Mouse (Mus musculus) Muller cell, postnatal 12 days (primary cell): ENCODE measurements at regions not wholly inside any gene's neighbourhood (a gene's known extent, or its start where the extent isn't known, plus 50 kb on each side); places are given as distances from the start of the nearest gene placed in this dataset.
A peak's percentile ranks its signal among the peaks of the same experiment; 100 is the strongest.

ENCODE experiments used
- DNase-seq: peaks from one replicate; pipeline ENCODE4 v3.0.0-alpha.2; 2015; ENCODE audit errors: inconsistent ontology term

- no peak for DNase-seq
Measured at GRCm38 (mm10) chr12:110027345-110027744, 251.5 kb upstream of the Dio3 start.

DNA sequence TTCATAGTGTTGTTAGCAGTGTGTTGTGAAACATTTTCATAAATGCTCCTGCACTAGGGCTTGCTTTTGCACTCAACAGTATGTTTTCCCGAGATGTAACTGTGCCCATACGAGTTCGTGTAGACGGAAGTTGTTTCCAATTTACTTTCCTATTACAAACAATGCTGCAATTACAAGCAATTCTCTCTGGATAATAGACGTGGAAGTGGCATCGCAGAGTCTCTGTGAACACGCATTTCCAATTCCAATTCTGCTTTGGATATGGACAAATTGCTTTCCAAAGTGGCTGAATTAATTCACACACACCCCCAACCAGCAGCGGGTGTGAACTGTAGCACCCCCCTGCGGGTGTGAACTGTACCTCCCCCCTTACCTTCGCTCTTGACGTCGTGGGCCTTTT, 250.9 kb upstream of the Dio3 start:
- no peak for DNase-seq

DNA sequence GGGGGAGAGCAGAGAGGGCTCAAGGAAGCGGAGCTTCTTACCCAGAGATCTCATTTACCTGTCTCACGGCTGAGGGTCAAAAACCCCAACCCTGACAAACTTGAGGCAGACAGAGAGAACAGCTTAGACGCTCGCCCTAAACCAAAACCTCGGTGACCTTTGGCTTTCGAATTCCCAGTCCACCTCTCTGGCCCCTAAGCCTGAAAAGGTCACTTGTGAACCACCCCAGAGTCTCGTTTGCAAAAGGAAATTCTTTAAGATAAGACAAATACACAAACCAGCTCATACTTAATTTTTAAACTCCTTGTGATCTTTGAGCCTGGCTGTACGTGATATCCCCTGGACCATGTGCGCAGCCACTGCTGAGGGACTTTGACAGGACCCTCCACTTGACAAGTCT, 250.2 kb upstream of the Dio3 start:
- DNase-seq: no peak

GRCm38 (mm10) chr12:110031326-110031725, 247.5 kb upstream of the Dio3 start:
- no peak for DNase-seq

- DNase-seq: no peak
Measured at GRCm38 (mm10) chr12:110035171-110035570, 243.7 kb upstream of the Dio3 start.

GRCm38 (mm10) chr12:110040682-110041081, 238.2 kb upstream of the Dio3 start:
- peak; percentile 44 for DNase-seq

DNA sequence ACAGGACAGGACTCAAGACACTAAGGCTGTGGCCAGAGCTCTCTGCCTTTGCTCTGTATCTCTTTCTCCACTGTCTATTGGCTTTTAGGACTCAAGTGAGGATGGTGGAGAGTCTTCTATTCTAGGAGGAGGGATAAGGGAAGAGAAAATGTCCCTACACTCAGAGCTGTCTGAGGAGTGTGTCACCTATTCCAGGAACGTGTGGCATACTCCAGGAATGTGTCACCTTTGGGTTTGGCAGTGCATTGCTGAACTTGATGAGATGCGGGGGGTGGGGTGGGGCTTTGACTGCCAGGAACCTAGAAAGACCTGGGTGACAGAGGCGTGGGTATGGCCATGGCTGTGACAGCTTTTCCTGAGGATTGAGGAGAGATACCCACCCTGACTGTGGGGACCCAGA, 237.1 kb upstream of the Dio3 start:
- DNase-seq: no peak

DNA sequence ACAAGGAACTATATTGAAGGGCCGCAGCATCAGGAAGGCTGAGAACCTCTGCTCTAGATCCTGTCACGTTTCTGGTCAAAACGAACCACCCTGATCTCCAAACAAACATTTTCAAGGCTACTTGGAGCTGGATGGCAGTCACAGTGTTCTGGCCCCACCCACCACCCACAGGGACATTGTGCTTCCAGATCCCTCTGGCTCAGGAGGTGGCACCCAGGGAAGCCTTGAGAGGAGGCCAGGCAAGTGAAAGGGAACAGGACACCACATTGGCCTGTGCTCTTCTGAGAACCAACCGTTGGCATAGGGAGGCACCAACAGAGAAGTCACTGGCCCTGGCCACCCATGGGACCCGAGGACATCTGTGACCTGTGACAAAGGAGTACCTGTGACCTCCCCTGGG, 234.6 kb upstream of the Dio3 start:
- DNase-seq: no peak

DNA sequence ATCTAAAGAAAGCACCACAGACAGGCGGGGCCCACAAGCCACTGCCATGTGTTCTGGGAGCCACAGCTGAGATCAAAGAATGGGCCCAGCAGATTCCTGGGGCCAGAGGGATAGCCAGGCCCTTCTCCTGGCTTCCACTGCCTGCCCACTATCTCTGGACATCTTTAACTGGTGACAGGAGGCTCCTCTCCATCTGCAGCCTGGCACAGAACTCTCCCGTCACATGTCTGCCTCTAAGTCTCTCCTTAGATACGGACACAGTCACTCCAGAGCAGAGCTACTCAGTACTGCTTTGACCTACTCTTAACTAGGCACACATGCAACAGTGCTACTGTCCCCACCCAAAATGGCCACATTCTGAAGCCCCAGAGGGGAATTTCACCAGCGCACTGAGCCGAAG, 234.1 kb upstream of the Dio3 start:
- no peak for DNase-seq

- DNase-seq: no peak
Measured at GRCm38 (mm10) chr12:110045770-110046330, 233.0 kb upstream of the Dio3 start.

- DNase-seq: no peak
Measured at GRCm38 (mm10) chr12:110046613-110047012, 232.3 kb upstream of the Dio3 start.

DNA sequence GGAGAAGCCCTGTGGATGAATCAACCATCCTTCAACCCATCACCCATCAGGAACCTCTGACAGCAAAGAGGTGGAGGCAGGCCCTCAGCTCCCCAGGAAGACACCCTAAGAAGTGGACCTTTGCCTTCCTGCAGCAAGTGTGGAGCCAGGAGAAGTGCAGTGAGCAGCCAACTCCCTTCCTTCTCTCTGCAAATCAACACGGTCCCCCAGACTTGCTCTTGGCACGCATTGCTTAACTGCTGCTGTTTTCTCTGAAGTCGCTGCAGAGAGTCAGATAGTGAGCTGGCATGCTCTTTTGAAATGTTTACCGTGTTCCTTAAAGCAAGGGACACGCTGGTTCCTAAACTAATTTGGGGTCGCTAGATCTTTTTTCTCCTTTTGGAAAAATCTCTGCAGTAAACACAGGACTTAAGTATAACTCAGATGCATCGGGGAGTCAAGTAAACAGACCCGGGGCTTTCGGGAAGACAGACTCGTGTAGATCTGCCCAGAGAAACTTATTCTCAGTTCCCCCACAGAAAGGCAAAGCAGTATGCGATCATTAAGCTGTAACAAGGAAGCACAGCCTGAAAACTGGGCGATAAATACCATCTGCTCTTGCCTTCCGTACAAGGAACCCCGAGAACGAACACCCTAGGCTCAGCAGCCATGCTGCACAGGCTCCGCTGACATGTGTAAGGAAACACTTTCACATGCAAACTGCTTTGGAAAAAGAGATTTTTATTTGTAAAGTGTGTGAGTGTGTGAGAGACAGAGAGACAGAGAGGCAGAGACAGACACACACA, 231.2 kb upstream of the Dio3 start:
- DNase-seq: no peak

- no peak for DNase-seq
Measured at GRCm38 (mm10) chr12:110049154-110049736, 229.6 kb upstream of the Dio3 start.

DNA sequence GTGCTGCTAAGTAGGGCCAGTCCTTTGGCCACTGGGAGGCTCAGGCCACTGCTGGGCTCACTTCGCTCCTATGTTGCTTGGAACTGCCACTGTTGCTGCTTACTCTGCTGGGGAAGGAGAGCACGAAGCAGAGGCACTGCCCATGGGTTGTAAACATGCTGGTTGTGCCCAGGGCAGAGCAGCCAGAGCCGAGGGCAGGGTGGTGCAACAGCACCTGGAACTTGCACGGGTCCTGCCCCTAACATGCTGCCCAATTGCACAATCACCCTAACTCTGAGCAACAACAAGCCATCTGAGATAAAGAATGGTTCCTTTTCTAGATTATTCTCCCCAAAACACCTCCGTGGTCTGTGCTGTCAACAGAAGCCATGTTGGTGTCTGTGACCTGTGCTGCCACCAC, 219.5 kb upstream of the Dio3 start:
- no peak for DNase-seq

GRCm38 (mm10) chr12:110061961-110062360, 216.9 kb upstream of the Dio3 start:
- no peak for DNase-seq

GRCm38 (mm10) chr12:110063013-110063412, 215.9 kb upstream of the Dio3 start:
- no peak for DNase-seq

DNA sequence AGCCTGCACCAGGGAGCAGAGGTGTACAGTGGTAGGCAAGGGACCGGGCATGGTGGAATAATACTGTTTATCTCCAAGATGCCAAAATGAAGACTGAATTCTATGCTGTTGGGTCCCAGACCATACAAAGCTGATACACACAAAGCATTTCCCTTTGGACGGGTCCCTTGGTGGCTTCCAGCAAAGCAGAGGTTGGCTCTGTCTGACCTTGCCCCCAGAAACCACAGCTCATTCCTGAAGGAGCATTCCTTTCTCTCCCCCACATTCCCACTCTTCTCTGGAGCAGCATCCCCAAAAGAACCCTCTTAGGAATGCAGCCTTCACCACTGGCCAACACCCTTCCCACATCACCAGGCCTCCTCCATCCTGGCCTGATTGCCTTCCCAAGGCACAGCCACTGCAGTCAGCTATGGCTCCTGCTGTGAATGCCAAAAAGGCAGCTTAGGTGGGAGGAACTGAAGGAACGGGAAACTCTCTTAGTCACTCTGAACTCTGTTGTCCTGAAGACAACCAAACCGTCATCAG, 212.4 kb upstream of the Dio3 start:
- peak; percentile 67 for DNase-seq

- DNase-seq: no peak
Measured at GRCm38 (mm10) chr12:110070506-110070905, 208.4 kb upstream of the Dio3 start.

GRCm38 (mm10) chr12:110071823-110072222, 207.0 kb upstream of the Dio3 start:
- DNase-seq: no peak

DNA sequence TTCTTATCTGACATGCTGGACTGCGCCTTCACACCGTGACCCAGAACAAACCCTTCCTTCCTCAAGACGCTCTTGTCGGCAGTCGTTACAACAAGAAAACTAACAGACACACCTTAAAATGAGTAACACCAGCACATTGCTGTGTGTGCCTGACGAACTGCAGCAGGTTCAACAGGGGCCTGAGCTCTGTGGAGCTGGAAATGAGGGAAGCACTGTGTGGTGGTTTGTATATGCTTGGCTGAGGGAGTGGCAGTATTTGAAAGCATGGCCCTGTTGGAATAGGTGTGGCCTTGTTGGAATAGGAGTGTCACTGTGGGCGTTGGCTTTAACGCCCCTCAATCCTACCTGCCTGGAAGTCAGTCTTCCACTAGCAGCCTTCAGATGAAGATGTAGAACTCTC, 203.9 kb upstream of the Dio3 start:
- DNase-seq: no peak

- DNase-seq: no peak
Measured at GRCm38 (mm10) chr12:110077211-110077884, 201.5 kb upstream of the Dio3 start.

- DNase-seq: no peak
Measured at GRCm38 (mm10) chr12:110078081-110078505, 200.8 kb upstream of the Dio3 start.
